Mouse (Mus musculus) spleen, embryonic (tissue): ENCODE measurements at regions not wholly inside any gene's neighbourhood (a gene's known extent, or its start where the extent isn't known, plus 50 kb on each side); places are given as distances from the start of the nearest gene placed in this dataset.

Experiments used
- CTCF ChIA-PET: fragments of 350-600 bp; sonication (Branson Sonifier 250); formaldehyde crosslinking; loops from one replicate; lab custom pipeline; 2022; lab: Charles Lee

DNA sequence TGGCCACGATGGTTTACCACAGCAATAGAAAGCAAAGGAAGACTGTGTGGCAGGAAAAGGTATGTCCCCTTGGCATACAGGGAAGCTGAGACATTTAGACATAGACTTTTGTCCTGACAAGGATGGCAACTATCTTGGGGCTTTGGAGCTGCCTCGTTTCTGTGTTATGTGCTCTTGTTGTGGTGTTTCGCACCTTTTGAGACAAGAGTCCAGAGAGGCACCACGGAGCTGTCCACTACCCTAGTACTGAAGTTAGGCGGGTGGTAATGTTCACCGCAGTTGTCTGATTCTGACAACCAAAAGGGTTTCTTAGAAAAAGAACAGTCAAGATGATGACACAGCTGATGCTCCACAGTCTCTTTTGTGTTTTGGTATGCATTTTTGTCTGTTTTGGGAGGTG, 90.9 kb upstream of the Got2 start:
- CTCF ChIA-PET = no interaction called here

DNA sequence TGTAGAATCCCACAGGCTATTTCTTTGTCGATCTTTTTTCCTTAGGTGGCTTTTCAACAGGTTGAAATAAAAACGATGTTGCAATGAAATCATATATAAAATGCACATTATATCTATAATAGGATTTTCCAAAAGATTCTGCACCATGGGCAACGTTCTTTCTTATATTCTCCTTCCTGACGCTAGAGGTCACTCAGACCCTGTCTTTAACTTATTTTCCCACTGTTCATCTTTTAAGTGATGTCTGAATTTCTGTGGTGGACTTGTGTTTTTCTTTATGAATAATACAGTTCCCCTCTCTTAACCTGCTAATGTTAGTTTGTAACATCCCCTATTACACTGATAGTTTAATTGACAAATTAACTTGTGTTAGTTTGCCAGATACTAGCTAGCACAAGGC, 86.5 kb upstream of the Got2 start:
- CTCF ChIA-PET = no interaction called here

DNA sequence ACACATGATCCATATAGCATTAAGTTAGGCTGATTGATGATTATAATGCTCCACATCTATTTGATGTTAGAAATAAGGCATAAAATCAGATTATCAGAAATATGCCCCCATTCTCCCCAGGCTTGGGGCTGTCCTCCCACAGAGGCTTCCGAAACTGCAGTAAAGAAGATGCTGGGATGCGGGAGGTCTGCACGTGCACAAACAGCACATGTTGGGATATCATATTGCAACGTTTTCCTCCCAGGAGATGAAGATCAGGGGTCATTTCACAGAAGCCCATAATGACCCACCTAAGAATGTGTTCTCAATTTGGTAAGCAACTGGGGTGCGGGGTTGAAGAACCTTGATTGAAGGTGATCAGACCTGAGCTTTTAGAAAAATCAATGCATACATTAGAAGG, 85.9 kb upstream of the Got2 start:
- CTCF ChIA-PET = no interaction called here

DNA sequence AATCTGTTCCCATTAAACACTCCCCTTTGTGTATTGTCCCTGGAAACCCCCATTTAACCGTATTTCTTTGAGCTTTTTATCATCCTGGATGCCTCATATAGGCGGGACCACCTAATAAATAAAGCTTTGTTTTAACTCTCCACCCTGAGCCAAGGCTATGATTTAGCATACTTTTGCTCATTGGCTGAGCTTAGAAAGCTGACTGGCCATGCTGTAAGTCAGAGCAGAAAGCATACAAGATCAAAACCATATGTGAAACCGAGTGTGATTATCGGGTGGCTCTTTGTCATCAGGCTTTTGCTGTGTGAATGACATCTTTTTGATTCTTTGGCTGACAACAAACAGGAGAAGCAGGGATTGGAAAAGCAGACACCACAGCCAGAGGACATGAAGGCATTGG, 85.2 kb upstream of the Got2 start:
- CTCF ChIA-PET = no interaction called here

DNA sequence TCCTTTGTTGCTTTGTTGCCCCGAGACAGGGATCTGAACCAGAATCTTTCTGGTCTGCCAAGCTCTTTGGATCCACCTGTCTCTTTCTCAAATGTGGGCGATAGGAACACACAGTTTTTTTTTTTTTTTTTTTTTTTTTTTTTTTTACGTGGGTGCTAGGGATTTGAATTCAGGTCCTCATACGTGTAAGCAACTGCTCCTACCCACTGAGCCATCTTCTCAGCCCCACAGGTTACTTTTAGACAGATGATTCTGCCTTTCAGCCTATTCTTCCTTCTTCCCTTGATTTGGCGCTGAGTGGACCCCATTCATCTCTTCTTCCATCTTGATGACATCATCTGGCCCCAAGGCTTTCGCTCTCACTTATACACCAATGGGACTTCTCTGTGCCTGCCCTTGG, 80.5 kb upstream of the Got2 start:
- CTCF ChIA-PET = no interaction called here

DNA sequence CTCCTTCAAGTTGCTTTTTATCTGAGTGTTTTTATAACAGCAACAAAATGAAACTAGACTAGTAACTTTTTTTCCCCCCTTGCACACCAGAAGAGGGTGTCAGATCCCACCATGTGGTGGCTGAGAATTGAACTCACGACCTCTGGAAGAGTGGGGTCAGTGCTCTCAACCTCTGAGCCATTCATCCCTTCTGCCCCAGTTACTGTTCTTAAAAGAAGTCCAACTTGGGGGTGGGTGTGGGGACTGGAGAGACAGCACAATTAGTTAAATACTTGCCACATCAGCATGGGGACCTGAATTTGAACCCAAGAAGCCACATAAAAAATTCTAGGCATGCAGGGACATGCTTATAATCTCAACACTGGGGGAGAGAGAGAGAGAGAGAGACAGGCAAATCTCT, 78.1 kb upstream of the Got2 start:
- CTCF ChIA-PET = interaction anchor here (0.7 kb wide), 1 partner anchor 16 kb away, joined by 8 read pairs; no protein-coding TSS in a partner anchor

DNA sequence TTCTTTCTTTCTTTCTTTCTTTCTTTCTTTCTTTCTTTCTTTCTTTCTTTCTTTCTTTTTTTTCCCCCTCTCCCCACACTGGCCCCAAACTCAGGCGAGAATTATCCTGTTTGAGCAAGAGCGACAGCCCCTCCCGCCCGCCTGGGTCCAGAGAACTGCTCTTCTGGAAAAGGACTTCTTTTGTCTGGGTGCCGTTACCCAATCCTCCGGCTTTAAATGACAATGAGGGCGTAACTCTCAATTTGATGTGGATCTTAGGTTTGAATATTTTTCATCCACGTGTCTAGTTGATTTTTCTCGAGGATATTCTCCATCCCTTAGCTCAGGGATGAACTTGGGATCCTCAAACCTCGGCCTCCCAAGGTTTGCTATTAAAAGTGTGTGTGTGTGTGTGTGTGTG, 63.9 kb upstream of the Got2 start:
- CTCF ChIA-PET = interaction anchor here (0.6 kb wide), 1 partner anchor 9 kb away, joined by 5 read pairs; no protein-coding TSS in a partner anchor

DNA sequence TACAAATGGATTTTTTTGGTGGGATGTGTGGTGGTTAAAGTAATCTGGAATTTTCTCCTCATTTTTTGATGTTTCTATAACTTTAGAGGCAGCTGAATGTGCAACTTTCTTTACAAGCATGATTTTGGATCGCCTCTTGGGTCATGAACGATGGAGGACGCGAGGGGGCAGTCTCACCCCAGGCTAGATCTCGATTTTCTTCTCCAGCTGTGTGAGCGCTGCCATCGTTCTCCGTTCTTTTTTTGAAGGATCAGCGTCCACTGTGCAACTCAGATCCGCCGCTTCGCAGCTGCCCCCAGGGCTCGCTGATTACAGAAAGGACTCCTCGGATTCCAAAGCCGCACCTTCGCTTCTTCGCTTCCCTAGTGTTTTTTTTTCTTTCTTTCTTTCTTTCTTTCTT, 63.4 kb upstream of the Got2 start:
- CTCF ChIA-PET = no interaction called here
